Mouse (Mus musculus): ENCODE data around the gene Adgrl4. TPM values are rescaled to one million over a fixed set of nuclear protein-coding genes. Genes with fewer than 3 reads are reported as not detected.

The Adgrl4 gene
- 10 to 100 TPM; 11.0 to 17.7 (median 15.8) TPM for total RNA-seq (2022)

- no peak for DNase-seq (ENCODE audit: low spot score in 2 of 2)
Observed at GRCm38 (mm10) chr3:151437693-151438092, at the start of gene Adgrl4. Gene Adgrl4 (plus strand): TSS chr3:151437887.

GRCm38 (mm10) chr3:151390912-151391311 is 46.8 kb upstream of the Adgrl4 start:
- no peak for DNase-seq (ENCODE audit: low spot score in 2 of 2)

DNA sequence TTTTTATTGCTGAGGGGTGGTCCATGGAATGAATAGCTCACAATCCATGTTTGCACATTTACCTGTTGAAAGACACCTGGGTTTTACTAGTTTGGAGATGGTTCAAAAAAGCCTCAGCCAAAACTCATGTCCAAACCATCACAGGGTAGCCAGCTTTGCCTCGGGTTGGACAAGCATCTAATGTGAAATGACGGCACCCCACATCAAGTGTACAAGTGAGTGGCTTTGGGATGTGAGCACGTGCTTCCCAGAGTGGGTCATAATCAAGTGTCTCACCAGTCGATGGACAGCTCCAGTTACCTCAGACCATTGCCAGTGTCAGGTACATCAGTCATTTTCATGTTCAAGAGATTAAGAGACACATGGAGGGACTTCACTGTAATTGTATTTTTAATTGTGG is 44.8 kb upstream of the Adgrl4 start:
- no peak for DNase-seq (ENCODE audit: low spot score in 2 of 2)

DNA sequence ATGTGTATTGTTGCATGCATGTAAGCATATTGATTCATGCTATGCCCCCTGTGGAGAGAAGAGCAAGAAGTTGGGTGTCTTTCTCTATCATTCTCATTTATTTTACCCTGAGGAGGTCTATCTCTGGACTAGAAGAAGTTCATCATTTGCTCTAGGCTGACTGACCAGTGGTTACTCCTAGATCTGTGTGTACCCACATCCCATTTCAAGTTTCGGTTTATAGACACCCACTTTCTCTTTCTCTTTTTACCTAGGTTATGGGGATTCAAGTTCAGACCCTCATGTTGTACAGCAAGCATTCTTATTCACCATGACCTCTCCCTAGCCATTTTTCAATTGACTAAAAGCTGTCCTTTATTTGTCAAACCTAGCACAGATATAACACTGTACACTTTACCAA is 44.4 kb upstream of the Adgrl4 start:
- no peak for DNase-seq (ENCODE audit: low spot score in 2 of 2)

GRCm38 (mm10) chr3:151399270-151399669 is 38.4 kb upstream of the Adgrl4 start:
- no peak for DNase-seq (ENCODE audit: low spot score in 2 of 2)

- no peak for DNase-seq (ENCODE audit: low spot score in 2 of 2)
Observed at GRCm38 (mm10) chr3:151411031-151411430, 26.7 kb upstream of the Adgrl4 start.

DNA sequence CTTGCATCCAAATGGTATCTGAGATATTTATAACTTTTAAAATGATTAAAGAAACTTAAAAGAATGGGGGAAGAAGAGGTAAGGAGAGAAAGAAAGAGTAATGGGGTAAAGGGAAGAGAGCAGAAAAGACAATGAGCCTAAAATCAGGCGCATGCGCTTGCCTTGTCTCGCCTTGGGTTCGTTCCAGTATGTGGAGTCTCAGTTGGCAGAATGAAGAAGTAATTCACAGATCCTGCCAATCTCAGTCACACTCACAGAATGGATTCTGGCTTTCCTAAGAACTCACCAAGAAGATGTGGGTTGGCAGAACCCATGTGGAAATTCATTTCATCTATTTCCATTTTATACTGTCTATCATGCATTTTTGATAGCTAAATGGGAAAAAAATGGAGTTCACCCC is 26.2 kb upstream of the Adgrl4 start:
- DNase-seq (ENCODE audit: low spot score in 2 of 2) = no peak

DNA sequence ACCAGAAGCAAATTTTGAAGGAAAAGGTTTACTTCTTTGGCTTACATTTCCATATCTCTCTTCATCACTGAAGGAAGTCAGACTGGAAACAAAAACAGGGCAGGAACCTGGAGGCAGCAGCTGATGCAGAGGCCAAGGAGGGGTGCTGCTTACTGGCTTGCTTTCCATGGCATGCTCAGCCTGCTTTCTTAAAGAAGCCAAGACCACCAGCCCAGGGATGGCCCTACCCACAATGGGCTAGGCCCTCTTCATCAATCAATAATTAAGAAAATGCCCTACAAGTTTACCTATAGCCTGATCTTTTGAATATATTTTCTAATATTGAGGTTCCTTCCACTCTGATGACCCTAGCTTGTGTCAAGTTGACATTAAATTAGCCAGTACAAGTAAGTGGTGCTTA is 20.8 kb upstream of the Adgrl4 start:
- DNase-seq (ENCODE audit: low spot score in 2 of 2) = no peak

- DNase-seq (ENCODE audit: low spot score in 2 of 2) = no peak
Observed at GRCm38 (mm10) chr3:151417688-151418572, 19.8 kb upstream of the Adgrl4 start.

DNA sequence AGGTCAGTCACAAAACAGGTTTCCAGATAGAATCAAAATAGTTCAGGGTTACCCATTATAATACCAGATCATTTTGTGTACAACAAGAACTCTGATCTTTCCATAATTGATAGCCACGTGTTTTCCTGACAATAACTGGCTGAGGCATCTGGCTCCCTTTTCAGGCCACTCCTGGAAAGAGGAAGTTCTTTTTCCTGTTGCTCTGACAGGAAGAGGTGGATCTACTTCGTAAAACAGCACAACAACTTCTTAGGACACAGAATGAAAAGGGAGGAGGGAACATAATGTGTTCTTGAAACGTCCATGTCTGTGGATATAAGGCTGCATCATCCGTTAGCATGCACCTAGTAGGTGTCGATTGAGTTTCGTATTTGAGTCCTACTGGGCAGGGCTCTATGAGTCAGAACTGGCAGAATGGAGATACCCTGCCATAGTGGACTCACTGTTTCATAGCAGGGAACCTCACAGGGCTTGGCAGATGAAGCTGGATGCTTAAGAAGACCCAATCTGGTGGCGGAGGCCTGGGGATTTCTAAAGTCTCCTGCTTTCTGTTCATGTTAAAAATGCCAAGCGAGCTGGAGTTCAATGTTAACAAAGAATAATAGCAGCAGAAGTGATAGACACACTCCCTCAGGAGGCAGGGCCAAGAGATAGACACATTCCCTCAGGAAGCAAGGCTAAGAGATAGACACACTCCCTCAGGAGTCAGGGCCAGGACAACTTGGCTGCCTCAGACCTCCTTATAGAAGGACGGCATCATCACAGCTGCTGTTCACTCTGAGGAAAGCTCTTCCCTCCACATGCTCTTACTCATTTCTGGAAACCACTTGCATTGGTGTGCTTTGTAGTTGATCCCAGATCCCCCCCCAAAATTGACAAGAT is 13.1 kb upstream of the Adgrl4 start:
- no peak for DNase-seq (ENCODE audit: low spot score in 2 of 2)

DNA sequence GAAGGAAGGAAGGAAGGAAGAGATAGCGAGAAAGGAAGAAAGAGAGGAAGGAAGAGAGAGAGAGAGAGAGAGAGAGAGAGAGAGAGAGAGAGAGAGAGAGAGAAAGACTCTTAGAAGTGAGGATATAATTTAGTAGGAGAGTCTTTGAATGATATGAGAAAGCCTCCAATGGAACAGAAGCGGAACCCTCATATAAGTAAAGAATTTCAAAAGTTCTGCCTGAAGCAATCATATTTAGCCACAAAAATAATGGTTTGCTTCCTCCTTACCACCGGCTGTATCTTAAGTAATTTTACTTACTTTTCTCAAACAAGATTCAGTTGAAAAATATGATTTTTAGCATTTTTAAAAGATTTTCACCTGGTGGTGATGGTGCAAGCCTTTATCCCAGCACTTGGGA is 7.6 kb upstream of the Adgrl4 start:
- DNase-seq (ENCODE audit: low spot score in 2 of 2) = no peak

DNA sequence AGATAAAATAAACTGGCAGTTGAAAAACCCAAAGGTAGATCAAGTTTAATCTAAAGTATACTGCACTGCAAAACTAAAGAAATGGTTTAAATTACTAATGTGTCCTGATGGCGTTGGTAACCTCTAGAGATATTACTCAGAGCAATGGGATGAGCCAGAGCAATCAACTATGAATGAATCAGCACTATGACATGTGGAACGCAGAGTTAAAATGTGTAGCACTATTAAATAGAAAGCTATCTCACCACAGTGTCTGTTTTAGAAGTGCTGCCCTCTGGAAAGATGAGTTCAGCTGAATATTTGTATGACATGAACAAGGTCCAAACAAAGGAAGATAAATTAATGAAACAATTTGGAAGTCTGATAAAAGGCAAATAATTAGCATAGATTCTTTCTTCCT is 6.2 kb upstream of the Adgrl4 start:
- DNase-seq (ENCODE audit: low spot score in 2 of 2) = no peak

- DNase-seq (ENCODE audit: low spot score in 2 of 2) = no peak
Observed at GRCm38 (mm10) chr3:151438364-151438763, 677 bp downstream of the Adgrl4 start.

- no peak for DNase-seq (ENCODE audit: low spot score in 2 of 2)
Observed at GRCm38 (mm10) chr3:151439976-151440375, 2.3 kb downstream of the Adgrl4 start.

- DNase-seq (ENCODE audit: low spot score in 2 of 2) = no peak
Observed at GRCm38 (mm10) chr3:151442026-151442425, 4.3 kb downstream of the Adgrl4 start.

DNA sequence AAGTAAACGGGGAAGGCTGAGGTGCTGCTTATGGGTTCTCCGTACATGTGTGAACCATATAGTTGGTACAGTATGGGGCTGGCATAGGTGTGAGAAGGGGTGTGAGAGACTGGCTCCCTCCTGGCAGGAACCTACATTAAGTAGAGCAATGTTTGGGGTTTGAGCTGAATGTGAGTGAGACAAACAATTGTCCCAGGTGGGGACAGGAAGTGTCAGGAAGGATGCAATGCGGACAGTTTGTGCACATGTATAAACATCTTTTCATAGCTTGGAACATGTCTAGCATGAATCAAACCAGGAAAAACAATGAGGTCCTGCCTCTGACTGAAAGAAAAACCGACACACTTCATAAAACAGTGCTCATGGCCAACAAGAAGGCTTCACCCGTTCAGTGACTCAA is 5.8 kb downstream of the Adgrl4 start:
- DNase-seq (ENCODE audit: low spot score in 2 of 2) = no peak

DNA sequence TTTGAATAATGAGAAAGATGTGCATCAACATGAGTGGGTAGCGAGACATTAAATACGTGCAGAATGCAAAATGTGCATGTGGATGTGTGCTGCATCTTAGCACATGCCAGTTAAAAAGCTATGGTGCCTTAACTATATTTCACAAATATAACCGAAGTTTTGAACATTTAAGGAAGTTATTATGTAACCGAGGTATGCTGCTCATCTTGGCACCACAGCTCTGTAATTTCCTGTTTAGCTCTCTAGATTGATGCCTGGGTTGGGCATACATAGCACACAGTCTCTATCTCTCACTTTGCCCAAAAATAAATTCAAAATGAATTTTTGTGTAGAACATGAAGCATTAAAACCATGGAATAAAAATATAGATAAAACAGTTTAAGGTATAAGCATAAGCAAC is 6.6 kb downstream of the Adgrl4 start:
- no peak for DNase-seq (ENCODE audit: low spot score in 2 of 2)

- no peak for DNase-seq (ENCODE audit: low spot score in 2 of 2)
Observed at GRCm38 (mm10) chr3:151445936-151446335, 8.2 kb downstream of the Adgrl4 start.

DNA sequence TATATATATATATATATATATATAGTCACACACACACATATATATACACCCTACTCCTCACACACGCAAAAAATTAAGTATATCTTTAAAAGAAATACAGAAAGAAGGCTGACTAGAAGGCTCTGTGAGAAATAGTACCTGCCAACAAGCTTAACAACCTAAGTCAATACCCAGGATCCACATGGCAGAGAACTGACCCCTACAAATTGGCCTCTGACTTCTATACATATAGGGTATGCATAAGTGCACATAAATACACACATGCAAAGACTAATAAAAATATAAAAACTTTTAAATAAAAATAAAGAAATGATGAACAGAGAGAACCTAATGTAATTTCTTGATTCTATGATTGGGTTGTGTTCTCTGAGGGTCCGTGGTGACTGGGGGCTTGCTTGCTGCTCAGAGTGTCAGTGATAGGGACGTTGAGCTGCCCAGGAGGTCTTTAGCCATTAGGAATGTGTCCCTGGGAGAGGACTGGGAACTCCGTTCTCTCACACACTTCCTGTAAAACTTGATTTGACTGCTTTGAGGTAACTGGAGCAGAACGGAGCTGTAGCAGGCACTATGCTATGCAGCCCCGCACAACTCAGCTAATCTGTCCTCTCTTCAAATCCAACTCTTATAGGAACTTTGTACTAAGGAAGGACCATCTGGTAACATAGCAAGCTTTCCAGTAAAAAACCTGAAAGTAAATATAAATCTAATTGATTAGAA is 17.5 kb downstream of the Adgrl4 start:
- no peak for DNase-seq (ENCODE audit: low spot score in 2 of 2)

DNA sequence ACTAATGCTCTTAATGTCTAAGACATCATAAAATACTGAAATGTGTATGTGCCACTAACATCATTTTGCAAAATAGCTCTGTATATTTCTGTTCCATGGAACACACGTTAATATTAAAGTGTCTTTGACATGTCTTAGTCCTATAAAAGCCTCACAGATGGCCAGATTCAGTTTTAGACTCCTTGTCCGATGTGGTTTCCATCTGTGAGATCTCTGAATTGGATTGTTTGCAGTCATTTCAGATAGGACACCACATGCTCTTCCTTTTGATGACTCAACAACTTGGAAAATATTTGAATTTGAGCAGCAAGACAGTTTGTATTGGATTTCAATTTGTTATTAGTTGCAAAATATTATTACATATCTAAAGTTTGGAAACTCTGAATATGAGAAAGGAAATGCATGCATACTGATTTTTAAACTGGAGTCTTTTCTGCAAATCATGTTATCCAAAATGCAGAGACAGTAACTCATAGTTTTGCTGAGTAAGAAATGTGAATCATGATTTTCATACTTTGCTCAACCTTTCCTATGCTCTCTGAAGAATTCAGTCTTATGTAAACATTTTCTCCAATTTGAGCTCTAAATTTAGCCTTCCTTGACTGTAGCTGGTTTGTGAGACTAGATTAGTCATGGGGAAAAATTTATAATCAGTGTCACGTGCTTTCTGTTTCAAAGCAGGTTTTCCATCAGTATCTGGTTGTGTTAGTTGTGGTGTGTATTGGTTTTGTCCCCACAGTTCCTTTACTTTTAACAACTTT is 21.9 kb downstream of the Adgrl4 start:
- no peak for DNase-seq (ENCODE audit: low spot score in 2 of 2)

- DNase-seq (ENCODE audit: low spot score in 2 of 2) = no peak
Observed at GRCm38 (mm10) chr3:151465215-151465614, 27.5 kb downstream of the Adgrl4 start.
